Mouse (Mus musculus): ENCODE measurements at regions not wholly inside any gene's neighbourhood (a gene's known extent, or its start where the extent isn't known, plus 50 kb on each side); places are given as distances from the start of the nearest gene placed in this dataset.
A peak's percentile ranks its signal among the peaks of the same experiment; 100 is the strongest.

DNA sequence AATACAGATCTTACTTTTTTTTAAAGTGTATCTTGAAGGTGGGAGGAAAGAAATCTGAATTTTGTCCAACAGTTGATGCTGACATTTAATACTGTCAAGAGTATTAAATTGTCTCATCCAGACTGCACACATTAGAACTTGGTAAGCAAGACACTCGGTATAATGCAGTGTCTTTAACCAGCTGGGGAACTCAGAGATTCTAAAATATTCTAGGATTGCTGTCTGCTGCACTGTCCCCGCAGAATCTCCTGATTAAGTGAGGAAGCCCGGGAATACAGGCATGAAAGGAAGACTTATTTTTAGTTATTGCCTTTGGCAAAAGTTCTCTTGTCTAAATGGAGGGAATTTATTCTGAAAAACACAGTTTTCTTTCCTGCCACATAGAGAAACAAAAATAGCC, 212.9 kb upstream of the Atp2b1 start:
- Histone ChIP-seq H3K79me3 (ENCODE audit: low read depth) (no peaks in the 10 kb centered on the region), H3K4me3 (ENCODE audit: insufficient read depth, poor library complexity, severe bottlenecking) (no peak overlapping the region), H3ac (ENCODE audit: control insufficient read depth, insufficient read length, low read depth) (no peak overlapping the region), H3K79me2 (ENCODE audit: control insufficient read depth, insufficient read depth) (no peaks in the 10 kb centered on the region), H3K27me3 (ENCODE audit: control insufficient read depth, insufficient read depth, insufficient read length) (no peaks in the 10 kb centered on the region), H3K36me3 (ENCODE audit: control insufficient read depth, insufficient read depth) (no peaks in the 10 kb centered on the region)
- no peak for TF ChIP-seq CEBPB (IDR thresholded peaks at IDR 0.05; ENCODE audit: low read depth)
- TF ChIP-seq MYOG (IDR thresholded peaks at IDR 0.05; ENCODE audit: control insufficient read depth, extremely low read depth, insufficient read length): no peak
- TF ChIP-seq MAX (IDR thresholded peaks at IDR 0.05): no peak
- TF ChIP-seq MYOD1 (IDR thresholded peaks at IDR 0.05; ENCODE audit: control insufficient read depth, insufficient read length, low read depth): no peak
- no peak for TF ChIP-seq USF1 (IDR thresholded peaks at IDR 0.05; ENCODE audit: low read depth)
- no peak for TF ChIP-seq FOSL1 (IDR thresholded peaks at IDR 0.05; ENCODE audit: insufficient read depth, low read length, poor library complexity, severe bottlenecking)
- no peak for TF ChIP-seq CTCF (IDR thresholded peaks at IDR 0.05; ENCODE audit: control insufficient read depth, insufficient read depth, insufficient read length)

DNA sequence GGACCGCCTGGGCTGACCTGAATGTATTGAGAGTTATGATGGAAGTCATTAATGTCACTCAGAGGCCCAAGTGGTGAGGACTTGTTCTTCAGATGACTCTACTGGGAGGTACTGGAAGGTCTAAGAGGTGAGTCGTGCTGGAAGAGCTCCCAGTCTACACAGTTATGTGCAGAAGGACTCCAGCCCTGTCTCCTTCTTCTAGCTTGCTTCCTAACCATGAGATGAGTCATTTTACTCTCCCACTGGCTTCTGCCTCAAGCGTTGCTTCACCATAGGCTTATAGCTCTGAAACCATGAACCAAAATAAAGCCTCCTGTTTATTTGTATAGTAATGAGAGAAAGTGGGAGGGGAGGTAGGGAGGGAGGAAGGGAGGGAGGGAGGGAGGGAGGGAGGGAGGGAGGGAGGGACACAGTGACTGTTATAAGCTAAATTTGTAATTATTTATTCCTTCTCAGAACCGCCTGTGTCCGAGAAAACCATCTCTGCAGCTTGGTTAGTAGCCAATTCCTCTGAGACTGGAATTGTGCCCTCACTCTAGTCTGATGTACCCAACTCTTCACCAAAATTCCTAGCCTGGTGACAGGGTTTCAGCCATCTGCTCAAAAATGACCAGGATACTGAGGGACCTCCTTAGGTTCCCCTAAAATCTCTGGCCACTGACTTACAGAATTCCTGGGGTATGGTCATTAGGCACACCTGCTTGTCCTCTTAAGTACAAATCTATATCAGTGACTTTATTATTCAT, 211.6 kb upstream of the Atp2b1 start:
- H3ac ChIP-seq (ENCODE audit: control insufficient read depth, insufficient read length, low read depth): no peak overlapping the region
- H3K4me3 ChIP-seq (ENCODE audit: insufficient read depth, poor library complexity, severe bottlenecking): no peak overlapping the region
- H3K79me2 ChIP-seq (ENCODE audit: control insufficient read depth, insufficient read depth): no peaks in the 10 kb centered on the region
- H3K79me3 ChIP-seq (ENCODE audit: low read depth): no peaks in the 10 kb centered on the region
- H3K27me3 ChIP-seq (ENCODE audit: control insufficient read depth, insufficient read depth, insufficient read length): no peaks in the 10 kb centered on the region
- TF ChIP-seq MAX (IDR thresholded peaks at IDR 0.05) (no peak), USF1 (IDR thresholded peaks at IDR 0.05; ENCODE audit: low read depth) (no peak), FOSL1 (IDR thresholded peaks at IDR 0.05; ENCODE audit: insufficient read depth, low read length, poor library complexity, severe bottlenecking) (peak; percentile 42), CEBPB (IDR thresholded peaks at IDR 0.05; ENCODE audit: low read depth) (peak; percentile 88), MYOG (IDR thresholded peaks at IDR 0.05; ENCODE audit: control insufficient read depth, extremely low read depth, insufficient read length) (no peak)
- no peaks in the 10 kb centered on the region for H3K36me3 ChIP-seq (ENCODE audit: control insufficient read depth, insufficient read depth)

DNA sequence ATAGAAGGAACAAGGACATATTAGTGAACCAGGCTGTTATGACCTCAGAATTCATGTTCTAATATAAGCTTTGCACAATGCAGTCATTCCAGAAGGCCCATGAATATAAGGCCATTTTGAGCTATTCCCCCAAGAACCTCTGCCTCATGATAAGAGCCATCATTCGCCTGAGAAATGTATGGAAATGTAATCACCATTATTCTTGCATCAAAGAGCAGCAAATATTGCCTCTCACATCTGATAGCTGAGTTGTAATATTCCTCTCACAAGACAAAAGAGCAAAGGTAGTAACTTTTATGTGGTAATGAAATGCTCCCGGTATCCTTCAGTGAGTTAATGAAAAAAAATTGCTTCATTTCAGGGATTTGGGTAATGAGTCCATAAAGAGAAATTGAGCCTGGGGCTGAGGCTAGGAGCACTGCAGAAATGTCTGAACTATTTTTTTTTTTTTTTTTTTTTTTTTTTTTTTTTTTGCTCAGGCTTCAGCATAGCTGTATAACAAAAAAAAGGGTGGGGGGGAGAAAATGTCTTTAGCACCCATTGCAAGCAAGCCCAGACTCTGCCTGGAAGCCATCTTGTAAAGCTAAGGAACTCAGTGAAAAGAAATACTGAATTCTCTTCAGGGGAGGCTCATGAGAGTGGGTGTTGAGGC, 210.4 kb upstream of the Atp2b1 start:
- Histone ChIP-seq H3K79me2 (ENCODE audit: control insufficient read depth, insufficient read depth) (no peaks in the 10 kb centered on the region), H3K79me3 (ENCODE audit: low read depth) (no peaks in the 10 kb centered on the region), H3K36me3 (ENCODE audit: control insufficient read depth, insufficient read depth) (no peaks in the 10 kb centered on the region), H3K27me3 (ENCODE audit: control insufficient read depth, insufficient read depth, insufficient read length) (no peaks in the 10 kb centered on the region), H3K4me3 (ENCODE audit: insufficient read depth, poor library complexity, severe bottlenecking) (no peak overlapping the region), H3ac (ENCODE audit: control insufficient read depth, insufficient read length, low read depth) (no peak overlapping the region)
- TF ChIP-seq CTCF (IDR thresholded peaks at IDR 0.05; ENCODE audit: control insufficient read depth, insufficient read depth, insufficient read length) (no peak), MYOG (IDR thresholded peaks at IDR 0.05; ENCODE audit: control insufficient read depth, extremely low read depth, insufficient read length) (no peak), FOSL1 (IDR thresholded peaks at IDR 0.05; ENCODE audit: insufficient read depth, low read length, poor library complexity, severe bottlenecking) (no peak), MYOD1 (IDR thresholded peaks at IDR 0.05; ENCODE audit: control insufficient read depth, insufficient read length, low read depth) (no peak), CEBPB (IDR thresholded peaks at IDR 0.05; ENCODE audit: low read depth) (no peak), USF1 (IDR thresholded peaks at IDR 0.05; ENCODE audit: low read depth) (no peak), MAX (IDR thresholded peaks at IDR 0.05) (no peak)

DNA sequence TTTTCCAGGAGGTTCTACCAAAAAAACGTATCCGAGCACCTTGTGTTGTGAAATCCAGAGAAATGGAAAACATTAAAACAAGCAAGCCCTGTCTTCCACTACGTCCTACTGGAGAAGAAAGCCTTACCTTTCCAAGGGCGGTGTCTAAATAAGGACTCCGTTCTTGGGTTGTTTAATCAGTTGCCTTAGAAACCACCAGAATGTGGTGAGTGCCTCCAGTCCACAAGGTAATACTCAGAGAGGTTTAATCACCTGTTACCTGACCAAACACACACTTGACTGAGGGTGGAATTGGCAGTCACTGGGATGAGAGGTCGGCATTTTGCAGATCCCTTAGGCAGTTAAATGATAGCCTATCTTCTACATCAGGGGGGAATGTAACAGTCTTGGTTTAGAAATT, 209.6 kb upstream of the Atp2b1 start:
- Histone ChIP-seq H3K36me3 (ENCODE audit: control insufficient read depth, insufficient read depth) (no peaks in the 10 kb centered on the region), H3K27me3 (ENCODE audit: control insufficient read depth, insufficient read depth, insufficient read length) (no peaks in the 10 kb centered on the region), H3ac (ENCODE audit: control insufficient read depth, insufficient read length, low read depth) (no peak overlapping the region), H3K79me3 (ENCODE audit: low read depth) (no peaks in the 10 kb centered on the region), H3K79me2 (ENCODE audit: control insufficient read depth, insufficient read depth) (no peaks in the 10 kb centered on the region), H3K4me3 (ENCODE audit: insufficient read depth, poor library complexity, severe bottlenecking) (no peak overlapping the region)
- TF ChIP-seq MAX (IDR thresholded peaks at IDR 0.05) (no peak), MYOD1 (IDR thresholded peaks at IDR 0.05; ENCODE audit: control insufficient read depth, insufficient read length, low read depth) (no peak), CEBPB (IDR thresholded peaks at IDR 0.05; ENCODE audit: low read depth) (no peak), FOSL1 (IDR thresholded peaks at IDR 0.05; ENCODE audit: insufficient read depth, low read length, poor library complexity, severe bottlenecking) (no peak), MYOG (IDR thresholded peaks at IDR 0.05; ENCODE audit: control insufficient read depth, extremely low read depth, insufficient read length) (no peak), CTCF (IDR thresholded peaks at IDR 0.05; ENCODE audit: control insufficient read depth, insufficient read depth, insufficient read length) (no peak), USF1 (IDR thresholded peaks at IDR 0.05; ENCODE audit: low read depth) (no peak)

DNA sequence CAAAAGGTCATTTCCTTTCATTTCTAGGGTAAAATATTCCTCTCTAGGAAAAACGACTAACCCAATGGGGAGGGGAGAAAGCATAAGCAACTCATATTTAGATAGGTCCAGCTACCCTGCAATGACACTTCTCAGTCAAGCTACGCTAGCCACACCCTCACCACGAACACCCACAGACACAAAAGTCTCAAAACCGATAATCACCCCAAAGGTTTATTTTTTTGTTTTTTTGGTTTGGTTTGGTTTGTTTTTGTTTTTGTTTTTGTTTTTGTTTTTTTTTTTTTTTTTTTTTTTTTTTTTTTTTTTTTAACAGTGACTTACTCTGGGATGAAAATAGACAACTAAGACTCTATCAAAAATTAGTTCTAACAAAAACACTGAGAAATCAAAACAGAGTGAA, 196.3 kb upstream of the Atp2b1 start:
- H3ac ChIP-seq (ENCODE audit: control insufficient read depth, insufficient read length, low read depth): no peak overlapping the region
- H3K4me3 ChIP-seq (ENCODE audit: insufficient read depth, poor library complexity, severe bottlenecking): no peak overlapping the region
- H3K79me2 ChIP-seq (ENCODE audit: control insufficient read depth, insufficient read depth): no peaks in the 10 kb centered on the region
- H3K79me3 ChIP-seq (ENCODE audit: low read depth): no peaks in the 10 kb centered on the region
- H3K27me3 ChIP-seq (ENCODE audit: control insufficient read depth, insufficient read depth, insufficient read length): no peaks in the 10 kb centered on the region
- TF ChIP-seq CEBPB (IDR thresholded peaks at IDR 0.05; ENCODE audit: low read depth) (no peak), CTCF (IDR thresholded peaks at IDR 0.05; ENCODE audit: control insufficient read depth, insufficient read depth, insufficient read length) (no peak), MAX (IDR thresholded peaks at IDR 0.05) (no peak), MYOD1 (IDR thresholded peaks at IDR 0.05; ENCODE audit: control insufficient read depth, insufficient read length, low read depth) (no peak)
- no peaks in the 10 kb centered on the region for H3K36me3 ChIP-seq (ENCODE audit: control insufficient read depth, insufficient read depth)

All from C2C12 (cell line).